9 mouse cellular contexts compared by ENCODE assay signal in genomic region chr13:69696333-69696991, GRCm38 (mm10). TPM values are rescaled to one million over a fixed set of nuclear protein-coding genes. Genes with fewer than 3 reads are reported as not detected.
DNase-seq lines count a peak whose midpoint lies in the region; ATAC-seq and TF ChIP-seq lines count a peak whose summit lies in the region.
"Had no signal": no experiment of that assay in that cellular context is flagged by ENCODE, and none has a peak within 500 bp of the region (broad histone marks: within the 10 kb centered on the region; RNA-seq: fewer than 3 reads in every experiment).

No protein-coding gene starts in this region.

- H3K4me2 ChIP-seq in embryonic facial prominence, embryonic 14.5 days (ENCODE audit: low read depth, low read length), result no peak overlapping the region
- H3K4me2 ChIP-seq in hindbrain, embryonic 11.5 days (replicated peaks; ENCODE audit: low read depth, low read length), result no peak overlapping the region
- H3K4me2 ChIP-seq: limb, embryonic 13.5 days had no signal

- H3K27me3 ChIP-seq in embryonic facial prominence, embryonic 14.5 days (replicated peaks; ENCODE audit: control insufficient read depth, insufficient read depth, low read length), result no peaks in the 10 kb centered on the region
- H3K27me3 ChIP-seq in hindbrain, embryonic 11.5 days (ENCODE audit: control insufficient read depth, insufficient read depth, low read length), result no peaks in the 10 kb centered on the region

- H3K27ac ChIP-seq in bone marrow macrophage, adult 2 months (ENCODE audit: insufficient read depth, low read depth, low read length), result no peak overlapping the region
- H3K27ac ChIP-seq in embryonic facial prominence, embryonic 14.5 days (replicated peaks; ENCODE audit: low read depth, low read length), result no peak overlapping the region
- no peak overlapping the region for H3K27ac ChIP-seq in hindbrain, embryonic 11.5 days (ENCODE audit: low read depth, low read length)
- H3K27ac ChIP-seq: limb, embryonic 13.5 days had no signal

- no peaks in the 10 kb centered on the region for H3K36me3 ChIP-seq in embryonic facial prominence, embryonic 14.5 days (ENCODE audit: control insufficient read depth, insufficient read depth, low read length)
- H3K36me3 ChIP-seq in hindbrain, embryonic 11.5 days (ENCODE audit: control insufficient read depth, insufficient read depth, low read length), result no peaks in the 10 kb centered on the region
- H3K36me3 ChIP-seq: limb, embryonic 13.5 days had no signal

- no peak overlapping the region for H3K4me3 ChIP-seq in bone marrow macrophage, adult 2 months (ENCODE audit: insufficient read depth, low read length)
- H3K4me3 ChIP-seq in embryonic facial prominence, embryonic 14.5 days (ENCODE audit: low read depth, low read length), result no peak overlapping the region
- no peak overlapping the region for H3K4me3 ChIP-seq in hindbrain, embryonic 11.5 days (ENCODE audit: low read depth, low read length)
- H3K4me3 ChIP-seq: limb, embryonic 13.5 days had no signal

- H3K4me1 ChIP-seq in bone marrow macrophage, adult 2 months (ENCODE audit: control insufficient read depth, insufficient read depth, low read length), result no peaks in the 10 kb centered on the region
- no peaks in the 10 kb centered on the region for H3K4me1 ChIP-seq in embryonic facial prominence, embryonic 14.5 days (ENCODE audit: control insufficient read depth, insufficient read depth, low read length)
- no peaks in the 10 kb centered on the region for H3K4me1 ChIP-seq in hindbrain, embryonic 11.5 days (replicated peaks; ENCODE audit: control insufficient read depth, insufficient read depth, low read length)
- H3K4me1 ChIP-seq: limb, embryonic 13.5 days had no signal

- H3K9ac ChIP-seq in embryonic facial prominence, embryonic 14.5 days (ENCODE audit: low read depth, low read length), result no peak overlapping the region
- H3K9ac ChIP-seq in hindbrain, embryonic 11.5 days (ENCODE audit: low read depth, low read length), result no peak overlapping the region
- H3K9ac ChIP-seq: limb, embryonic 13.5 days had no signal

- 42% methylated on average over 13 of the region's 13 CpGs for WGBS in embryonic facial prominence, embryonic 14.5 days
- 45% methylated on average over 13 of the region's 13 CpGs for WGBS in hindbrain, embryonic 11.5 days

- TF ChIP-seq CTCF in bone marrow macrophage, adult 2 months (IDR thresholded peaks at IDR 0.05; ENCODE audit: low read depth, low read length), result peak; percentile 38; the same call in 1 of the 2 replicates

- TF ChIP-seq POLR2A in bone marrow macrophage, adult 2 months (IDR thresholded peaks at IDR 0.05; ENCODE audit: borderline replicate concordance, low read depth, low read length), result no peak

- DNase-seq in CD4-positive, CD25-positive, alpha-beta regulatory T cell, adult 2 months (ENCODE audit: low read depth, low spot score), result peak; percentile 30
- peak; percentile 53 for DNase-seq in embryonic facial prominence, embryonic 14.5 days (ENCODE audit: low spot score)
- DNase-seq in hindbrain, embryonic 11.5 days (ENCODE audit: low spot score), result peak; percentile 88
- peak; percentile 75 to 94 for DNase-seq in layer of hippocampus, postnatal 25 days (ENCODE audit: extremely low spot score in 1 of 2, low spot score in 1 of 2)
- peak; percentile 53 to 62 for DNase-seq in lung, postnatal 4 days
- peak; percentile 89 for DNase-seq in right cerebral cortex, postnatal 14 days

- no peaks in the 10 kb centered on the region for H3K9me3 ChIP-seq in embryonic facial prominence, embryonic 14.5 days (ENCODE audit: control insufficient read depth, low read length)
- H3K9me3 ChIP-seq in hindbrain, embryonic 11.5 days (ENCODE audit: control insufficient read depth, low read length), result no peaks in the 10 kb centered on the region
- H3K9me3 ChIP-seq: limb, embryonic 13.5 days had no signal

- no peak for ATAC-seq in CD4-positive, CD25-positive, alpha-beta regulatory T cell, adult 4 months
- ATAC-seq in embryonic facial prominence, embryonic 14.5 days (ENCODE audit: low read depth), result peak; percentile 63
- ATAC-seq in hindbrain, embryonic 11.5 days (ENCODE audit: low FRiP score), result peak; percentile 71

RNA-seq across cellular contexts. Expression of gene Ube2ql1, which starts 43.2 kb away (rescaled TPM):
- polyA plus RNA-seq in CD4-positive, CD25-positive, alpha-beta regulatory T cell, adult 4 months (2017; shearing (Covaris generic)), result not detected
- not detected in 2 replicates for polyA plus RNA-seq in bone marrow macrophage, adult 2 months (2012; ENCODE audit: insufficient read depth, insufficient read length, missing spikeins)
- 2.1 and 2.2 TPM in 2 replicates for polyA plus RNA-seq in embryonic facial prominence, embryonic 14.5 days (2014; fragmentation: Nextera tagmentation; extraction: Ambion mirVana)
- 14.2 and 16.1 TPM in 2 replicates for polyA plus RNA-seq in hindbrain, embryonic 11.5 days (2014; fragmentation: Nextera tagmentation; extraction: Ambion mirVana)
- total RNA-seq in layer of hippocampus, postnatal 25 days (2021), result 100 to 1,000 TPM; 189 to 204 TPM

Comparison
In these comparisons a context has a peak if more than half of its experiments do, and no peak if none do; other contexts are left out.
1. DNase-seq: peak in every context shown above with its lines; median percentile 89 in right cerebral cortex, postnatal 14 days; 88 in hindbrain, embryonic 11.5 days; 84 in layer of hippocampus, postnatal 25 days; 58 in lung, postnatal 4 days; 53 in embryonic facial prominence, embryonic 14.5 days; 30 in CD4-positive, CD25-positive, alpha-beta regulatory T cell, adult 2 months.